Mouse (Mus musculus): ENCODE results near the gene Ajuba. TPM values are rescaled to one million over a fixed set of nuclear protein-coding genes. Genes with fewer than 3 reads are reported as not detected.
A peak's percentile ranks its signal among the peaks of the same experiment; 100 is the strongest.

Ajuba gene
- polyA plus RNA-seq, 1 experiment from 2014 or later, result 40.0 TPM

DNA sequence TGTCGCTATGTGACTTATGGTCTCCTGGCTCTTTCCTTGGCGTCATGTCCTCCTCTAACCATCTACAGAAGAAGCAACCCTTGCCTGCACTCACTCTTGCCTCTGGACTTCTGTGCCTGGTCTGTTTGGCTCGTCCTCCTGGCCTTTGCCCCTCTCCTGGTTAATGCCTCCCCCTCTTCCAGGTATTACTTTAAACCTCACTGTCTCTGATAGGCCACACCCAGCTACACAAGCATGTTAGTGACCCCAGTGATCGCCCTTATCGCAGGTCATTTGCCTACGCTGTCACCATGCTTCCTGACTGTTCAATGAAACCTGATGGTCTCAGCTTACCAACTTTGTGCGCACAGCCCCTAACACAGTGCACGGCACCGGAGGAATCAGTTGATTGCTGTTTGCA, 5.2 kb upstream of the Ajuba start:
- Histone ChIP-seq H3K27me3 (replicated peaks; ENCODE audit: insufficient read depth, low read length) (no peaks in the 10 kb centered on the region), H3K4me3 (ENCODE audit: low read depth, low read length) (no peak overlapping the region), H3K9me3 (ENCODE audit: low read length) (no peaks in the 10 kb centered on the region), H3K27ac (ENCODE audit: low read length) (no peak overlapping the region), H3K4me1 (ENCODE audit: insufficient read depth, low read depth, low read length) (no peaks in the 10 kb centered on the region), H3K9ac (replicated peaks; ENCODE audit: low read depth) (no peak overlapping the region), H3K4me2 (replicated peaks; ENCODE audit: low read depth, low read length) (no peak overlapping the region), H3K36me3 (ENCODE audit: insufficient read depth, low read length) (no peaks in the 10 kb centered on the region)
- no peak for ATAC-seq
- no peak for DNase-seq (ENCODE audit: low spot score)
- WGBS, result 90% methylated on average over 9 of the region's 9 CpGs
- TF ChIP-seq EP300 (IDR thresholded peaks at IDR 0.05), result no peak
- TF ChIP-seq CTCF (IDR thresholded peaks at IDR 0.05), result no peak

DNA sequence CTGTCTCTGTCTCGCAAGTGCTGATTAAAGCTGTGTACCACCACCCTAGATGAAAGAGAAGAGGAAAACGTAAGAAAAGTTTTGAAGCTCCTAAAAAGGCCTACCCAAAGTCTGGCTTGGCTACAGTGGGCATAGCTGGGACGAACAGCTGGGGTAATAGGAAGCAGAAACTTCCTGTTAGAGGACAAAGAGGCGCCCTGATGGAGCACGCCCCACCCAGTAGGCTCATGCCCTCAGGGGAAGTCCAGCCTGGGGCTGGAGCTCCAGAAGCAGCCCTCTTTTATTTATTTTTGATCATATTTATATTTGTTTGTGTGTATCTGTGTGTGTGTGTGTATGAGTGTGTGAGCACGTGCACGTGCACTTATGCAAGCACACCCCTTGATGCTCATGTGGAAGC, 2.3 kb upstream of the Ajuba start:
- H3K4me3 ChIP-seq (ENCODE audit: low read depth, low read length), result no peak overlapping the region
- H3K27ac ChIP-seq (ENCODE audit: low read length), result no peak overlapping the region
- H3K27me3 ChIP-seq (replicated peaks; ENCODE audit: insufficient read depth, low read length), result no peaks in the 10 kb centered on the region
- H3K4me1 ChIP-seq (ENCODE audit: insufficient read depth, low read depth, low read length), result peaks cover 4% of the 10 kb centered on the region
- H3K9ac ChIP-seq (replicated peaks; ENCODE audit: low read depth), result no peak overlapping the region
- H3K4me2 ChIP-seq (replicated peaks; ENCODE audit: low read depth, low read length), result no peak overlapping the region
- ATAC-seq (no peak), DNase-seq (ENCODE audit: low spot score) (peak; percentile 47)
- WGBS, result 64% methylated on average over 7 of the region's 7 CpGs
- no peak for TF ChIP-seq CTCF (IDR thresholded peaks at IDR 0.05)
- TF ChIP-seq EP300 (IDR thresholded peaks at IDR 0.05), result no peak
- H3K9me3 ChIP-seq (ENCODE audit: low read length), result no peaks in the 10 kb centered on the region
- H3K36me3 ChIP-seq (ENCODE audit: insufficient read depth, low read length), result no peaks in the 10 kb centered on the region

DNA sequence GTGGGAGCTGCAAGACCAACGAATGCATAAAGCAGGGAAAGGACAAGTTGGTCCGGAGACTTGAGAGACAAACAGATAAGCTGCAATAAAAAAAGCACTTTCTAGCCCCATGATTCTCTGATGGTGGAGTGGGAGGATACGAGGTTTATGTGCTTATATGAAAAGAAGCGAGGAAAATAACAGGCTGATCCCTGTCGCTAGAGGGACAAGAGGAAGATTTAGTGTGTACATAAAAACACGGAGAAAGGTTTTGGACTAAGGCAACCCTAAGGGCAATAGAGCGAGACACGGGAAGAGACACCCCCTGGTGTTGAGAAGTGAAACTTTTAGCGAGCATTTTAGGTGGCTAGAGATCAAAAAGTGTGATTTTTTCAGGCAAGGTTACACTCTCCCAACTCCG, 705 bp upstream of the Ajuba start:
- WGBS, result under 1% methylated on average over 10 of the region's 10 CpGs
- Histone ChIP-seq H3K36me3 (ENCODE audit: insufficient read depth, low read length) (no peaks in the 10 kb centered on the region), H3K9me3 (ENCODE audit: low read length) (no peaks in the 10 kb centered on the region), H3K9ac (replicated peaks; ENCODE audit: low read depth) (peak overlapping the region; percentile 79), H3K4me1 (ENCODE audit: insufficient read depth, low read depth, low read length) (peaks cover 18% of the 10 kb centered on the region), H3K27me3 (replicated peaks; ENCODE audit: insufficient read depth, low read length) (no peaks in the 10 kb centered on the region), H3K4me3 (ENCODE audit: low read depth, low read length) (peak overlapping the region; percentile 53), H3K27ac (ENCODE audit: low read length) (peak overlapping the region; percentile 90), H3K4me2 (replicated peaks; ENCODE audit: low read depth, low read length) (peak overlapping the region; percentile 78)
- peak; percentile 92 for DNase-seq (ENCODE audit: low spot score)
- TF ChIP-seq CTCF (IDR thresholded peaks at IDR 0.05), result peak; percentile 81
- no peak for TF ChIP-seq EP300 (IDR thresholded peaks at IDR 0.05)
- peak; percentile 47 for ATAC-seq

DNA sequence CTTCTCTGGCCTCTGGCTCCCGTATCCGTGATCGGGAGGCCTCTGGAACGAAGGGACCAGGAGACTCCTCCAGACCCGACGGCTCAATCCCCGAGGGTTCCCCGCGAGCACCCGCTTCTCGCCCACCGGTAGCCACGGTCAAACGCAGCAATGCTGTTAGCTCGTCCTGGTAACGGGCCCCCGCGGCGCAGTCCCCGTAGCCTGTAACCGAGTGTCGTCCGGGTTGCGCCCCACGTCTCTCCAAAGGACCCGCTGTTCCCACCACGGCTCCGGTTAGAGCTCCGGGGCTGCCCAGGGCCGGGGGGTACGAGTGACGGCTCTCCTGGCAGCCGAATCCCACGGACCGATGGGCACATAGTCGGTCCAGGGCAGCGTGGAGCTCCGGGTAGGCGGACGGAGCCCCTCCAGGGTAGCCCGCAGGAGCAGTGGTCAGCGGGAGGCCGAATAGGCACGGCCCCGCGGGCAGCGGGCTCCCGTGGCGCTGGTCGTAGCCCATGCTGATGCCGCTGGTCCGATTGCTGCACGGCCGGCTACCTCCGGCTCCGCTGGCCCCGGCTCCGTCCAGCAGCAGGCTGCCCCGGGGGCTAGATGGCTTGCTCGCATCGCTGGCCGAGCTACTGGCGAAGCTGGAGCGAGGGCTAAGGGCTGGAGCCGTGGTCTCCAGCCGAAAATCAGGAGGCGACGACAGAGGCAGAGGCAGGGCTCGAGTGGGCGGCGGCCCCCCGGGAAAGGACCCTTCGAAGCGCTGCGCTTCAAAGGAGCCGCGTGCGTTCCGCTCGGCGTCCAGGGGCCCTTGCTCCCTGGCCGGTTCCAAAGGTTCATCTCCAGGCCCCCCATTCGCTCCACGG, 893 bp downstream of the Ajuba start:
- DNase-seq (ENCODE audit: low spot score), result peak; percentile 54
- Histone ChIP-seq H3K4me3 (ENCODE audit: low read depth, low read length) (peak overlapping the region; percentile 53), H3K9ac (replicated peaks; ENCODE audit: low read depth) (peak overlapping the region; percentile 79), H3K4me2 (replicated peaks; ENCODE audit: low read depth, low read length) (peak overlapping the region; percentile 78), H3K9me3 (ENCODE audit: low read length) (no peaks in the 10 kb centered on the region), H3K27ac (ENCODE audit: low read length) (peak overlapping the region; percentile 90), H3K27me3 (replicated peaks; ENCODE audit: insufficient read depth, low read length) (no peaks in the 10 kb centered on the region), H3K36me3 (ENCODE audit: insufficient read depth, low read length) (no peaks in the 10 kb centered on the region), H3K4me1 (ENCODE audit: insufficient read depth, low read depth, low read length) (peaks cover 18% of the 10 kb centered on the region)
- TF ChIP-seq EP300 (IDR thresholded peaks at IDR 0.05), result no peak
- TF ChIP-seq CTCF (IDR thresholded peaks at IDR 0.05), result no peak
- WGBS, result 3% methylated on average over 78 of the region's 84 CpGs
- ATAC-seq, result no peak

DNA sequence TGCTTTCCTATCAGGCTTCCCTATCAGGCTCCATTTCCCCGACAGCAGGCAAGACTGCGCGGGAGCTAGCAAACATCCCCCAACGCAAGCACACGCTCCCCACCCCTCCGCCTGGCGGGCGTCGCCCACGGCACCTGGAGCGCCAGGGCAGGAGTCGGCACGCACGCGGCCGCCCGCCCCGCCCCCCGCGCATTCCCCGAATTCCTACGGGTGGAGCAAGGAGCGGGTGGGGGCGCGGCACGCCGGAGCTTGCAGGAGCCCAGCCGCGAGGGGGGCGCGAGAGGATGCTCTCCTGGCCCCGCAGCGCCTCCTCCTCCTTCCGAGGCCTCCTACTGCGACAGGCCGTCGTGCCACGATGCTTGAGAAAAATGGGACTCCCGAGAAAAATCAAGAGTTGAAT, 1.7 kb downstream of the Ajuba start:
- Histone ChIP-seq H3K27me3 (replicated peaks; ENCODE audit: insufficient read depth, low read length) (no peaks in the 10 kb centered on the region), H3K4me1 (ENCODE audit: insufficient read depth, low read depth, low read length) (peaks cover 18% of the 10 kb centered on the region), H3K4me2 (replicated peaks; ENCODE audit: low read depth, low read length) (peak overlapping the region; percentile 78), H3K4me3 (ENCODE audit: low read depth, low read length) (peak overlapping the region; percentile 53), H3K36me3 (ENCODE audit: insufficient read depth, low read length) (no peaks in the 10 kb centered on the region), H3K27ac (ENCODE audit: low read length) (peak overlapping the region; percentile 90), H3K9me3 (ENCODE audit: low read length) (no peaks in the 10 kb centered on the region), H3K9ac (replicated peaks; ENCODE audit: low read depth) (peak overlapping the region; percentile 79)
- under 1% methylated on average over 33 of the region's 39 CpGs for WGBS
- TF ChIP-seq EP300 (IDR thresholded peaks at IDR 0.05) (no peak), CTCF (IDR thresholded peaks at IDR 0.05) (peak; percentile 37)
- peak; percentile 88 for DNase-seq (ENCODE audit: low spot score)
- ATAC-seq, result peak; percentile 48

DNA sequence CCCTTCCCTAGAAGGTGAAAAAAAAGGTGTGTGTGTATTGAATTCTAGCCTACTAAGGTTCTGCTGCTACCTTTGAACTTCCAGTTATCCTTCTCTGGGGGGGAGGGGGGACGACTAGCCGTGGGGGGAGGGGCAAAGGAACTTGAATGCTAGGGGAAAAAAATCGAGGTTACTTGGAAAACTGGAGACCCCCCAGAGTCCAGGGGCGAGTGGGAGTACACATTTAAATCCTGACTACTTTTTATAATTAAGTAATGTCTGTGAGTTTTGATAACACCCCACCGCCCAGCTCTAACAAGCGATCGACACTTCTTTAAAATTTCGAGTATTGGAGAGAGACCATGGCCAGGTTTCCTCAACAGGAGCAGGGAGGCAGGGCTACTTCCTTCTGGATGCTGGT, 2.3 kb downstream of the Ajuba start:
- H3K9ac ChIP-seq (replicated peaks; ENCODE audit: low read depth), result peak overlapping the region; percentile 79; the same call in 1 of the 2 replicates

More for the DNA sequence above, 2.3 kb downstream of the Ajuba start:
- Histone ChIP-seq H3K27ac (ENCODE audit: low read length) (peak overlapping the region; percentile 90), H3K9me3 (ENCODE audit: low read length) (no peaks in the 10 kb centered on the region), H3K27me3 (replicated peaks; ENCODE audit: insufficient read depth, low read length) (no peaks in the 10 kb centered on the region), H3K4me1 (ENCODE audit: insufficient read depth, low read depth, low read length) (peaks cover 18% of the 10 kb centered on the region), H3K36me3 (ENCODE audit: insufficient read depth, low read length) (no peaks in the 10 kb centered on the region), H3K4me3 (ENCODE audit: low read depth, low read length) (peak overlapping the region; percentile 53), H3K4me2 (replicated peaks; ENCODE audit: low read depth, low read length) (peak overlapping the region; percentile 78)
- WGBS, result 9% methylated on average over 8 of the region's 8 CpGs
- TF ChIP-seq CTCF (IDR thresholded peaks at IDR 0.05) (no peak), EP300 (IDR thresholded peaks at IDR 0.05) (no peak)
- ATAC-seq (no peak), DNase-seq (ENCODE audit: low spot score) (no peak)
